Mouse (Mus musculus) heart, embryonic 13.5 days (tissue): Measurements from ENCODE around the gene Mcam. TPM values are rescaled to one million over a fixed set of nuclear protein-coding genes. Genes with fewer than 3 reads are reported as not detected.

ENCODE experiments used
- ATAC-seq: fragments of 200-750 bp; cut with Nextera tagmentation; 2 replicates; pipeline ENCODE4 v1.8.0; 2017; ENCODE audit warnings: moderate TSS enrichment; ENCODE audit not compliant: insufficient number of reproducible peaks, low FRiP score, low TSS enrichment; ENCODE audit errors: extremely low read depth
- H3K27ac ChIP-seq: fragments of 300-500 bp; sonication (generic); replicated peaks from 2 replicates; pipeline ENCODE4 v1.5.1; 2015; ENCODE audit warnings: moderate library complexity, mild to moderate bottlenecking, inconsistent platforms
- H3K27me3 ChIP-seq: fragments of 300-500 bp; sonication (generic); replicated peaks from 2 replicates; pipeline ENCODE4 v1.6.1; 2015; ENCODE audit warnings: mild to moderate bottlenecking, inconsistent platforms
- H3K36me3 ChIP-seq: fragments of 300-500 bp; sonication (generic); 2 replicates; pipeline ENCODE4 v1.6.1; 2015; ENCODE audit warnings: mild to moderate bottlenecking, inconsistent platforms
- H3K4me1 ChIP-seq: fragments of 300-500 bp; sonication (generic); 2 replicates; pipeline ENCODE4 v1.6.1; 2015; ENCODE audit warnings: inconsistent platforms
- H3K4me2 ChIP-seq: fragments of 300-500 bp; sonication (generic); 2 replicates; pipeline ENCODE4 v1.6.1; 2015; ENCODE audit warnings: inconsistent platforms, mild to moderate bottlenecking, moderate library complexity
- H3K4me3 ChIP-seq: fragments of 300-500 bp; sonication (generic); 2 replicates; pipeline ENCODE4 v1.5.1; 2015; ENCODE audit warnings: moderate library complexity, mild to moderate bottlenecking, inconsistent platforms
- H3K9ac ChIP-seq: fragments of 300-500 bp; sonication (generic); 2 replicates; pipeline ENCODE4 v1.6.1; 2015; ENCODE audit warnings: inconsistent platforms, mild to moderate bottlenecking, moderate library complexity
- H3K9me3 ChIP-seq: fragments of 300-500 bp; sonication (generic); 2 replicates; pipeline ENCODE4 v1.6.1; 2016; ENCODE audit warnings: inconsistent platforms
- WGBS: fragments of 180-500 bp; shearing (Covaris S2); methylation state at CpG from one replicate; pipeline ENCODE4 v1.1.7; 2015; ENCODE audit warnings: mixed read lengths; 5-methylcytosine and 5-hydroxymethylcytosine counted together
- polyA plus RNA-seq: library from polyadenylated mRNA; unstranded; fragments of >200 nt; fragmentation: Nextera tagmentation; extraction: Ambion mirVana; gene quantifications from 2 replicates; pipeline ENCODE4 v1.2.1, GENCODE M21; 2015

The Mcam gene
- polyA plus RNA-seq, 1 experiment from 2014 or later = 112 TPM

- peak overlapping the region; percentile 62; the same call in 1 of the 2 replicates for H3K27ac ChIP-seq
- peaks cover 54% of the 10 kb centered on the region for H3K4me1 ChIP-seq
- no peak overlapping the region for H3K4me3 ChIP-seq
- H3K9me3 ChIP-seq = no peaks in the 10 kb centered on the region
- ATAC-seq = no peak
- no peaks in the 10 kb centered on the region for H3K27me3 ChIP-seq
- WGBS = 52% methylated on average over 3 of the region's 3 CpGs
- H3K36me3 ChIP-seq = no peaks in the 10 kb centered on the region
- no peak overlapping the region for H3K9ac ChIP-seq
- no peak overlapping the region for H3K4me2 ChIP-seq
Observed at GRCm38 (mm10) chr9:44127351-44127801, 6.9 kb upstream of the Mcam start.

GRCm38 (mm10) chr9:44129633-44130032, 4.6 kb upstream of the Mcam start:
- Histone ChIP-seq H3K4me2 (peak overlapping the region; percentile 78), H3K4me1 (peaks cover 71% of the 10 kb centered on the region), H3K36me3 (no peaks in the 10 kb centered on the region), H3K27me3 (no peaks in the 10 kb centered on the region), H3K9ac (peak overlapping the region; percentile 81), H3K27ac (peak overlapping the region; percentile 97), H3K4me3 (peak overlapping the region; percentile 50), H3K9me3 (no peaks in the 10 kb centered on the region)
- no peak for ATAC-seq
- WGBS = 2% methylated on average over 9 of the region's 9 CpGs

- Histone ChIP-seq H3K27ac (peak overlapping the region; percentile 97), H3K4me1 (peaks cover 71% of the 10 kb centered on the region), H3K9ac (peak overlapping the region; percentile 81), H3K9me3 (no peaks in the 10 kb centered on the region), H3K36me3 (no peaks in the 10 kb centered on the region), H3K27me3 (no peaks in the 10 kb centered on the region), H3K4me3 (peak overlapping the region; percentile 50), H3K4me2 (peak overlapping the region; percentile 78)
- WGBS = under 1% methylated on average over 27 of the region's 27 CpGs
- no peak; the same call in 1 of the 2 replicates for ATAC-seq
Observed at GRCm38 (mm10) chr9:44130034-44130433, 4.2 kb upstream of the Mcam start.

- ATAC-seq = no peak
- peak overlapping the region; percentile 50 for H3K4me3 ChIP-seq
- H3K4me1 ChIP-seq = peaks cover 71% of the 10 kb centered on the region
- peak overlapping the region; percentile 81 for H3K9ac ChIP-seq
- H3K27ac ChIP-seq = peak overlapping the region; percentile 97
- H3K4me2 ChIP-seq = peak overlapping the region; percentile 78
- no peaks in the 10 kb centered on the region for H3K9me3 ChIP-seq
- H3K27me3 ChIP-seq = no peaks in the 10 kb centered on the region
- 17% methylated on average over 19 of the region's 19 CpGs for WGBS
- H3K36me3 ChIP-seq = no peaks in the 10 kb centered on the region
Observed at GRCm38 (mm10) chr9:44130581-44131275, 3.5 kb upstream of the Mcam start.

GRCm38 (mm10) chr9:44131276-44131590, 3.0 kb upstream of the Mcam start:
- H3K4me3 ChIP-seq = no peak overlapping the region
- no peaks in the 10 kb centered on the region for H3K27me3 ChIP-seq
- H3K27ac ChIP-seq = peak overlapping the region; percentile 97
- peak overlapping the region; percentile 50; the same call in 1 of the 2 replicates for H3K9ac ChIP-seq
- H3K9me3 ChIP-seq = no peaks in the 10 kb centered on the region
- ATAC-seq = no peak
- 0 out of 2 replicates have a peak, but pooled peaks cover under 1% of the 10 kb centered on the region for H3K36me3 ChIP-seq
- H3K4me1 ChIP-seq = peaks cover 72% of the 10 kb centered on the region
- H3K4me2 ChIP-seq = peak overlapping the region; percentile 78
- 49% methylated on average over 7 of the region's 7 CpGs for WGBS

GRCm38 (mm10) chr9:44132200-44132599, 2.1 kb upstream of the Mcam start:
- Histone ChIP-seq H3K9me3 (no peaks in the 10 kb centered on the region), H3K4me3 (no peak overlapping the region), H3K27ac (peak overlapping the region; percentile 97), H3K36me3 (peaks cover 10% of the 10 kb centered on the region), H3K9ac (peak overlapping the region; percentile 52; the same call in 1 of the 2 replicates), H3K4me1 (peaks cover 75% of the 10 kb centered on the region), H3K4me2 (peak overlapping the region; percentile 89; the same call in 1 of the 2 replicates), H3K27me3 (no peaks in the 10 kb centered on the region)
- no peak for ATAC-seq
- WGBS = 63% methylated on average over 5 of the region's 5 CpGs

GRCm38 (mm10) chr9:44133287-44133686, 982 bp upstream of the Mcam start:
- peak overlapping the region; percentile 89 for H3K4me2 ChIP-seq
- no peak for ATAC-seq
- H3K36me3 ChIP-seq = peaks cover 21% of the 10 kb centered on the region
- H3K27ac ChIP-seq = peak overlapping the region; percentile 97
- no peaks in the 10 kb centered on the region for H3K9me3 ChIP-seq
- peak overlapping the region; percentile 94 for H3K4me3 ChIP-seq
- peak overlapping the region; percentile 98 for H3K9ac ChIP-seq
- H3K4me1 ChIP-seq = peaks cover 80% of the 10 kb centered on the region
- 13% methylated on average over 2 of the region's 2 CpGs for WGBS
- no peaks in the 10 kb centered on the region for H3K27me3 ChIP-seq

GRCm38 (mm10) chr9:44134851-44135730, 822 bp downstream of the Mcam start:
- ATAC-seq = peak; percentile 35; the same call in 1 of the 2 replicates
- WGBS = 1% methylated on average over 49 of the region's 49 CpGs
- peak overlapping the region; percentile 89 for H3K4me2 ChIP-seq
- H3K9ac ChIP-seq = peak overlapping the region; percentile 98
- H3K27ac ChIP-seq = peak overlapping the region; percentile 97
- no peaks in the 10 kb centered on the region for H3K27me3 ChIP-seq
- H3K4me3 ChIP-seq = peak overlapping the region; percentile 94
- peaks cover 79% of the 10 kb centered on the region for H3K4me1 ChIP-seq
- no peaks in the 10 kb centered on the region for H3K9me3 ChIP-seq
- peaks cover 39% of the 10 kb centered on the region for H3K36me3 ChIP-seq

- ATAC-seq = no peak
Observed at GRCm38 (mm10) chr9:44135731-44136411, 1.6 kb downstream of the Mcam start.

GRCm38 (mm10) chr9:44137846-44138245, 3.6 kb downstream of the Mcam start:
- H3K27ac ChIP-seq = no peak overlapping the region
- no peak overlapping the region for H3K9ac ChIP-seq
- H3K4me2 ChIP-seq = no peak overlapping the region
- WGBS = 46% methylated on average over 4 of the region's 4 CpGs
- H3K27me3 ChIP-seq = no peaks in the 10 kb centered on the region
- peaks cover 56% of the 10 kb centered on the region for H3K4me1 ChIP-seq
- H3K4me3 ChIP-seq = no peak overlapping the region
- ATAC-seq = no peak
- peaks cover 66% of the 10 kb centered on the region for H3K36me3 ChIP-seq
- no peaks in the 10 kb centered on the region for H3K9me3 ChIP-seq

More at GRCm38 (mm10) chr9:44135731-44136411, 1.6 kb downstream of the Mcam start:
- H3K36me3 ChIP-seq = peaks cover 46% of the 10 kb centered on the region
- H3K27me3 ChIP-seq = no peaks in the 10 kb centered on the region
- WGBS = 9% methylated on average over 7 of the region's 7 CpGs
- peak overlapping the region; percentile 89 for H3K4me2 ChIP-seq
- H3K9me3 ChIP-seq = no peaks in the 10 kb centered on the region
- peak overlapping the region; percentile 94 for H3K4me3 ChIP-seq
- H3K9ac ChIP-seq = peak overlapping the region; percentile 98
- H3K4me1 ChIP-seq = peaks cover 76% of the 10 kb centered on the region
- peak overlapping the region; percentile 97 for H3K27ac ChIP-seq

GRCm38 (mm10) chr9:44141951-44142350, 7.7 kb downstream of the Mcam start:
- H3K9me3 ChIP-seq = no peaks in the 10 kb centered on the region
- H3K4me1 ChIP-seq = peaks cover 46% of the 10 kb centered on the region
- no peak overlapping the region for H3K27ac ChIP-seq
- ATAC-seq = no peak
- no peak overlapping the region for H3K4me3 ChIP-seq
- no peak overlapping the region for H3K4me2 ChIP-seq
- no peaks in the 10 kb centered on the region for H3K27me3 ChIP-seq
- 67% methylated on average over 5 of the region's 5 CpGs for WGBS
- H3K9ac ChIP-seq = no peak overlapping the region
- peaks cover 94% of the 10 kb centered on the region for H3K36me3 ChIP-seq
